Mouse (Mus musculus): ENCODE results near the gene Gm20388.

- TF ChIP-seq POLR2A (IDR thresholded peaks at IDR 0.05; ENCODE audit: insufficient read depth, low read depth, low read length) = no peak
- no peak for TF ChIP-seq CTCF (IDR thresholded peaks at IDR 0.05; ENCODE audit: insufficient read depth, low read depth, low read length)
These were observed 30.8 kb downstream of the Gm20388 start for GRCm38 (mm10) chr8:119941471-119941870.

Data from olfactory bulb, adult 2 months (tissue).